Mouse (Mus musculus) T-helper 1 cell (primary cell): ENCODE measurements at regions not wholly inside any gene's neighbourhood (a gene's known extent, or its start where the extent isn't known, plus 50 kb on each side); places are given as distances from the start of the nearest gene placed in this dataset.

ENCODE experiments used
- in situ Hi-C: fragments of 300-600 bp; cut with MboI, MseI; formaldehyde crosslinking; loops from one replicate; pipeline ENCODE4 v1.15.1; 2025; ENCODE audit warnings: high pct_unique_total_duplicates

DNA sequence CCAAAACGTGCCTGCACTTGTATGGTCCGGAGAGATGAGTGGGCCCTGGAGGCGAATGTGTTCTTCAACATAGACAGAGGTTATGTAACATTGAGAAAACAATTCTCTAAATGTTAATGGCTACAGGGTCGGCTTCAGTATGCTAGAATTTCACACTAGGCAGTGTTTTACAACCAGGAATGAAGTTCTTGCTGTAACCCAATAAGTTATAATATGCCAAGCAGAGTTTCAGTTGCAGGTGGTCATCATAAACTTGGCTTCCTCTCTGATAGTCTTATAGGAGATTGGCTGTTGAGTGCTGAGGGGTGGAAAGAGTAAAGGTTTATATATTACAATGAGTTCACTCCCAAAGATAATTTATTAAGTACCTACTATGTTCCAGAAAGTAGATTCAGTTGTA, 64.8 kb upstream of the Cenpw start:
- in situ Hi-C loops: no loop called here

DNA sequence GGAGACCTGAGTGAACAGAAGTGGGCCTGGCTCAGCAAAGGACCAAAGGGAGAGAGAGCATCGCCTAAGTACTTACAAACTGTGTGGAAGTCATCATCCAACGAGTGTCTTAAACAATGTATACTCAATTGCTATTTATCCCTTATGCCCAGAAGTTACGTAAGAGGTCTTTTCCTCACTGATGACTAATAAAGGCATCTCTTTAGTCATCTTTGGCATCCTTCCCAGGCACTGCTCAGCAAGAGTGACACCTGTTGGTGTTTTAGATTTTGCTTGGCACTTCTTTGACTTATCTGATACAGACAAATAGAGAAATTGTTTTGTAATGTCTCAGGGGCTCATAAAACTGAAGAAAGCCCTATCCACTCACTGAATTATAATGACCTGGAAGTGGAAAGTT, 59.4 kb upstream of the Cenpw start:
- in situ Hi-C loops: no loop called here

DNA sequence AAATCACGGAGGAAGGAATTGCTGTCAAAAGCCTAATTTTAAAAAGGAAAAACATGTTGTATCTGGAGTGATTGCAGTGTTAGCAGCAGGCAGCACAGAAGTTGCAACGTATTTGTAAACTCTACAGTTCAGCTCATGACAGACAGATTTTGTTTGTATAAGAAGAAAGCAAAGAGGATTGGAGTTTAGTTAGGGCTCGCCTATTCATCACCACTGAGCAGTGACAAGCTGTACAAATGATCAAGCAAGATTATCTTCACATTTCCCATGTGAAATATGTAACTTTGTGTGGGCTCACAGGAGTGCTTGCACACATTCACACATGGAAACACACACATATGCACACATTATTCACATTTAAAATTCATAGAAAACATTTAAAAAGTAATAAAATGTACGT, 57.5 kb upstream of the Cenpw start:
- in situ Hi-C loops: no loop called here
